Mouse (Mus musculus): Measurements from ENCODE around the gene Rhpn2. TPM values are rescaled to one million over a fixed set of nuclear protein-coding genes. Genes with fewer than 3 reads are reported as not detected.

The Rhpn2 gene
- polyA plus RNA-seq, 1 experiment, result not detected

DNA sequence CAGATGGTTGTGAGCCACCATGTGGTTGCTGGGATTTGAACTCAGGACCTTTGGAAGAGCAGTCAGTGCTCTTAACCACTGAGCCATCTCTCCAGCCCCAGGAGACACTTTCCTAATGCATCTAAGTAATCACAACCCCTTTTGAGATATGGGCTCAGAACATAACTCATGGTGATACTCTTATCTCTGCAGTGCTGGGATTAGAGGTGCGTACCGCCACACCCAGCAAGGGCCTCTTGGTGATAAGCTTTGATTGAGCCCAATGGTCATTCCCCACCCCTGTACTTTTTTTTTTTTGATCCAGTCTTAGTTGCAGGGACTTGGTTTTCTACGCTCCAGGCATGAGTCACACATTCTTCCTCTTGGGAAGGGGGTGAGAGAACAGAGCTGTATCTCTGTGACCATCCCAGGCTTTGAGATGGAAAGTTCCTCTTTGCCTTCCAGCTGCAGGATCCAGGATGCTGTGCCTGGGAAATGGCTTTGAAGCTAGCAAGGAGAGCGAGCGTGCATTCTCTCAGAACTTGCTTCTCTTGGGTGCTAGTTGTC is 10.9 kb downstream of the Rhpn2 start:
- peaks cover 14% of the 10 kb centered on the region for H3K9me3 ChIP-seq
- H3K36me3 ChIP-seq (replicated peaks; ENCODE audit: low read length), result no peaks in the 10 kb centered on the region
- H3K4me1 ChIP-seq, result peaks cover 4% of the 10 kb centered on the region; the same call in 1 of the 2 replicates
- TF ChIP-seq GATA1 (IDR thresholded peaks at IDR 0.05; ENCODE audit: borderline replicate concordance, low read length) (no peak), FLI1 (IDR thresholded peaks at IDR 0.05; ENCODE audit: low read length) (no peak)
- H3K27me3 ChIP-seq (replicated peaks), result peaks cover 20% of the 10 kb centered on the region
- H3K4me3 ChIP-seq (replicated peaks), result no peak overlapping the region

DNA sequence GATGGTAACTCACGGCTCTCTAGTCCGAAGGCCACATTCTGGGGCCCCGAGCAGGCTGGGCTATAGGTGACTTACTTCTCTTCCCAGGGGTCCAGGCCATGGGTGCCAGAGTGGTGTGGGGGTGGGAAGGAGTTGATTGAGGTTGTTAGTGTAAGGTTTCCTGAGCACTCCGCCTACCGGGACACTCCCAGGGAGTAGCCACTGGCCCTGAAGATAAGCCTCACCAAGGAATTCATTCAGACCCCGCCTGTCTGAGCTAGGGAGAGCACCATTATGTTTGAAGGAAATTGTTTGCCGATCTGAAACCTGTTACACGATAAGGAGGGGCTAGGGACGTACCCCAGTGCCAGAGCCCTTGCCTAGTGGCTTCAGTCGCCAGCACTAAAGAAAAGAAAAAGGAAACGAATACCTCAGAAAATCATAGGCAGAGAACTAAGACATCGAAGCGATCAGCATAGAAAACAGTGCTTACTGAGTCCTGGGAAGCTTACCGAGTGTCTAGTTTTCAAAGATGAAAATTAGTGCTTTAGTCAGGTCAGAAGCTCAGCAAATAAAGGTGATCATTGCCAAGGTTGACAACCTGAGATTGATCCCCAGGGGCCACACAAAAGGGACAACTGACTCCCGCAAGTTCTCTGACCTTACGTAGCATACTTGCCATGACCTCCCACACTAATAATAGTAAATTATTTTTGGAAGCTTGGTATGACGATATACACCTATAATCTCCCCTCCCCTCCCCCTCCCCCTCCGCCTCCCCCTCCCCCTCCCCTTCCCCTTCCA is 14.1 kb downstream of the Rhpn2 start:
- Histone ChIP-seq H3K4me3 (replicated peaks) (no peak overlapping the region), H3K4me1 (peaks cover 4% of the 10 kb centered on the region; the same call in 1 of the 2 replicates), H3K9me3 (peaks cover 20% of the 10 kb centered on the region), H3K36me3 (replicated peaks; ENCODE audit: low read length) (no peaks in the 10 kb centered on the region), H3K27me3 (replicated peaks) (peaks cover 14% of the 10 kb centered on the region)
- TF ChIP-seq GATA1 (IDR thresholded peaks at IDR 0.05; ENCODE audit: borderline replicate concordance, low read length), result no peak
- TF ChIP-seq FLI1 (IDR thresholded peaks at IDR 0.05; ENCODE audit: low read length), result no peak

DNA sequence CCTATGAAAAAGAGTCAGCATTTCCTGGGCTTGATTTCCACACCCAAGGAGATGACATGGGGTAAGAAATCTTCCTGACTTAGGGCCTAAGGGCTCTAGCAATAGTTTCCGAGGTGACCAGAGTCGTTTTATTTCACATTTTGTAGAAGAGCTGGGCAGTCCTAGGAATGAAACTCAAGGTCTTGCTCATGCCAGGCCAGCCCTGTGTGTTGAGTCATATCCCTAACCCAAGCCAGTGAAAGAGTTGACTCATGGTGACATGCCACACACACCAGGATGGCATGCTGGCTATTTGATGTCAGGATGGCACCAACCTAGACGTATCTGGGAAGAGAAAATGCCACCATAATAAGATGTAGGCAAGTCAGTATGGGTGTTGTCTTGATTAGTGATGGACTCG is 15.1 kb downstream of the Rhpn2 start:
- no peaks in the 10 kb centered on the region for H3K36me3 ChIP-seq (replicated peaks; ENCODE audit: low read length)
- no peak overlapping the region for H3K4me3 ChIP-seq (replicated peaks)
- H3K4me1 ChIP-seq, result peaks cover 4% of the 10 kb centered on the region; the same call in 1 of the 2 replicates
- TF ChIP-seq FLI1 (IDR thresholded peaks at IDR 0.05; ENCODE audit: low read length) (no peak), GATA1 (IDR thresholded peaks at IDR 0.05; ENCODE audit: borderline replicate concordance, low read length) (no peak)
- H3K9me3 ChIP-seq, result peaks cover 20% of the 10 kb centered on the region
- H3K27me3 ChIP-seq (replicated peaks), result peaks cover 14% of the 10 kb centered on the region

DNA sequence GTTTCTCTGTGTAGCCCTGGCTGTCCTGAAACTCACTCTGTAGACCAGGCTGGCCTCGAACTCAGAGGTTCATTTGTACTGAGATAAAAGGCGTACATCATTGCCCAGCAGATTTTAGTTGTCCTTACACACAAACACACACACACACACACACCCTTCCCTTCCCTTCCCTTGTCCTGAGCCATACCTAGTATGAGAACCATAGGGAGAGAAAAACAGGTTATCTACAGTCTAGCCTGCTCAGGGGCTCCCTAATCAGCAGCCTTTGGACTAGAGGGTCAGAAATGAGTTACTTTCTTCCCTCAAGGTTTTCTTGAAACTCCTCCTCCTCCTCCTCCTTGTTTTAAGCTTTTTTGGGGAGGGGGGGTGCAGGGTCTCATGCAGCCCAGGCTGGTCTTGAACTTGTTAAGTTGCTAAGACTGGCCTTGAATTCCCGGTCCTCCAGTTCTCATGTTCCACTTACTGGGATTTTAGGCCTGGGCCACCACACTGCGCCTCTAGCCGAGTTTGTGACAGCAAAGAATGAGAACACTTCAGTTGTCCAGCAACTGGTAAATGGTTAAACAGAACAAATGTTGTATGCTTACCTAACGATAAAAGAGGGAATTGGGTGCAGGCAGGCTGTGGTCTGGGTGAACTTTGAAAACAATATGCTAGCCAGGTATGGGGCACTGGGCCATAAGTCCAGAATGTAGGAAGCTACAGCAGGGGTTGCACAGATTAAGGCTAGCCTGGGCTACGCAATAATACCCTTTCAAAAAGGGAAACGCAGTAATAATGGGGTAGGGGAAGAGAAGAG is 16.1 kb downstream of the Rhpn2 start:
- TF ChIP-seq FLI1 (IDR thresholded peaks at IDR 0.05; ENCODE audit: low read length), result no peak
- no peak for TF ChIP-seq GATA1 (IDR thresholded peaks at IDR 0.05; ENCODE audit: borderline replicate concordance, low read length)
- Histone ChIP-seq H3K36me3 (replicated peaks; ENCODE audit: low read length) (no peaks in the 10 kb centered on the region), H3K27me3 (replicated peaks) (peaks cover 17% of the 10 kb centered on the region), H3K9me3 (peaks cover 17% of the 10 kb centered on the region), H3K4me1 (peaks cover 4% of the 10 kb centered on the region; the same call in 1 of the 2 replicates), H3K4me3 (replicated peaks) (no peak overlapping the region)

DNA sequence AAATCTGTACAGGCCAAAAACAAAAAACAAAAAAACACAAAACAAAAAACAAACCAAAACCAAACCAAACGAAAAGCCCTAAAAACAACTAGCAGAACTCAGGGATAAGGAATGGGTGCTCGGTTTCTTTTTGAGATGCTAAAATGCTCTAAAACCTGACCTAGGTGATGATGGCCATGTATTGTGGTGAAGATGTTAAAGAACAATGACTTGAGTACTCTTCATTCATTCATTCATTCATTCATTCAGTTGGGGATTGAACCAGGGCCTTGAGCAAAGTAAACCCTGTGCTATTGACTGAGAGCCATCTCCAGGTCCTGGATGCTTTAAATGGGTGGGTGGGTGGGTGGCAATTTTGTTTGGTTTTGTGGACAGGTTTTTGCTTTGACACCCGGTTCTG is 17.2 kb downstream of the Rhpn2 start:
- peaks cover 12% of the 10 kb centered on the region for H3K9me3 ChIP-seq
- no peaks in the 10 kb centered on the region for H3K36me3 ChIP-seq (replicated peaks; ENCODE audit: low read length)
- H3K27me3 ChIP-seq (replicated peaks), result peaks cover 23% of the 10 kb centered on the region
- H3K4me3 ChIP-seq (replicated peaks), result no peak overlapping the region
- H3K4me1 ChIP-seq, result peaks cover 4% of the 10 kb centered on the region; the same call in 1 of the 2 replicates
- TF ChIP-seq GATA1 (IDR thresholded peaks at IDR 0.05; ENCODE audit: borderline replicate concordance, low read length) (no peak), FLI1 (IDR thresholded peaks at IDR 0.05; ENCODE audit: low read length) (no peak)

DNA sequence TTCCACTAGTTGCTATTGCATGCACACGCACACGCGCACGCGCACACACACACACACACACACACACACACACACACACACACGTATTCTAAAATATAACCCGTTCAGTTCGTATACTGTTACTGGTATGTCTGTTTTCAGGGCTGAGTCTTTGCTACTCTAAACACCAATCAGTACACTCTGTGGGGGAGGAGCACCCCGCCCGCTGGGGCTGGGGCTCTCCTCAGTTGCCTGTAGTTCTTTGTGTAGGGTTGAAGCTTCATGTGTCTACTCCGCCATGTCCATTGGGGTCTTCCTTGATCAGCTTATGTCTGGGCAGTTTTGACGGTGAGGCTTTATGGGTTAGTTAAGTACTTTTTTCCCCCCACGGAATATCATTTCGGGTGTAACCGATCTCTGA is 19.3 kb downstream of the Rhpn2 start:
- TF ChIP-seq GATA1 (IDR thresholded peaks at IDR 0.05; ENCODE audit: borderline replicate concordance, low read length) (no peak), FLI1 (IDR thresholded peaks at IDR 0.05; ENCODE audit: low read length) (no peak)
- Histone ChIP-seq H3K4me3 (replicated peaks) (no peak overlapping the region), H3K4me1 (peaks cover 4% of the 10 kb centered on the region; the same call in 1 of the 2 replicates), H3K36me3 (replicated peaks; ENCODE audit: low read length) (no peaks in the 10 kb centered on the region), H3K9me3 (peaks cover 5% of the 10 kb centered on the region), H3K27me3 (replicated peaks) (peaks cover 25% of the 10 kb centered on the region)

DNA sequence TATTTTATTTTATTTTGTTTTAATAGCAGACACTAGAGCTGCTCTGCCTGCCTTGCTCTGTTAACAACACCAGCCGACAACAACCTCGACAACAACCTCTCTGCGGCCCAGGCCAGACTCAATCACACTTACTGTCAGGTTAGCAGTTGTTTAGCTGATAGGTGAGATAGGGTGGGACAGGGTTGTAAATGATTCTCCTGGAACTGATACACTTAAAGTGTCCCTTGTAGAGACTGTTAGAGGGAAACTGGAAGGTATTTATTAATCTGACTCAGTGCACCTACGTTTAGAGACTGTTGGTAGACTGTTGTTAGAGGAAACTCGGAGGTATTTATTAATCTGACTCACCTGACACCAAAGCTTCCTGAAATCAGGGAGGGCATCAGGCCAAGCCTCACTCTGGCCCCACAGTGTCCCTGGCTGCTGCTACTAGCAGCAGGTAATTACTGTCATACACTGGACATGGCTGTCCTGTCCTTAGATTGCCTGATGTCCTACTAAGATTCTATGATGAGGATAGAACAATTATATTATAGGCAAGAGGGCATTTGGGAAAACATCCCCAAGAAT is 21.4 kb downstream of the Rhpn2 start:
- TF ChIP-seq GATA1 (IDR thresholded peaks at IDR 0.05; ENCODE audit: borderline replicate concordance, low read length), result no peak
- TF ChIP-seq FLI1 (IDR thresholded peaks at IDR 0.05; ENCODE audit: low read length), result no peak
- peaks cover 29% of the 10 kb centered on the region for H3K27me3 ChIP-seq (replicated peaks)

DNA sequence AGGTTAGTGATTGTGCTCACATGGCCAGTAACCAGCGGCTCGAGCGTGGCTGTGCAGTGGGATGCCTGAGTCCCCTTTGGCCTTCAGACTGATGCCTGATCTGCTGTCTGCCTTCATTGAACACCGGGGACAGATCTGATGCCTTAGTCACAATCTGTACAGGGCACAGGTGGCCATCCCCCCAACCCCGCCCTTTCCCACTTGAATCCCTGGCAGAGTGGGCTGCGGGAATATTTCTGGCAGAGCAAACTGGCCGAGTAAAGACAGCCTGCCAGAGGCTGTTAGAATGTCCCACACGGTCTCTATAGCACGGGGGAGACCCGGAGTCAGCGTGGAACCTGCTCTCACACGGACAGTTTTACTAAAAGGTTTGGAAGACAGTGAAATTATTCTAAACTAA is 23.7 kb downstream of the Rhpn2 start:
- TF ChIP-seq GATA1 (IDR thresholded peaks at IDR 0.05; ENCODE audit: borderline replicate concordance, low read length) (no peak), FLI1 (IDR thresholded peaks at IDR 0.05; ENCODE audit: low read length) (no peak)
- Histone ChIP-seq H3K4me1 (no peaks in the 10 kb centered on the region), H3K9me3 (peaks cover under 1% of the 10 kb centered on the region; the same call in 1 of the 2 replicates), H3K4me3 (replicated peaks) (no peak overlapping the region), H3K36me3 (replicated peaks; ENCODE audit: low read length) (no peaks in the 10 kb centered on the region), H3K27me3 (replicated peaks) (peaks cover 24% of the 10 kb centered on the region)

More for the DNA sequence above, 21.4 kb downstream of the Rhpn2 start:
- H3K36me3 ChIP-seq (replicated peaks; ENCODE audit: low read length), result no peaks in the 10 kb centered on the region
- peaks cover 5% of the 10 kb centered on the region for H3K9me3 ChIP-seq
- H3K4me1 ChIP-seq, result no peaks in the 10 kb centered on the region
- no peak overlapping the region for H3K4me3 ChIP-seq (replicated peaks)

DNA sequence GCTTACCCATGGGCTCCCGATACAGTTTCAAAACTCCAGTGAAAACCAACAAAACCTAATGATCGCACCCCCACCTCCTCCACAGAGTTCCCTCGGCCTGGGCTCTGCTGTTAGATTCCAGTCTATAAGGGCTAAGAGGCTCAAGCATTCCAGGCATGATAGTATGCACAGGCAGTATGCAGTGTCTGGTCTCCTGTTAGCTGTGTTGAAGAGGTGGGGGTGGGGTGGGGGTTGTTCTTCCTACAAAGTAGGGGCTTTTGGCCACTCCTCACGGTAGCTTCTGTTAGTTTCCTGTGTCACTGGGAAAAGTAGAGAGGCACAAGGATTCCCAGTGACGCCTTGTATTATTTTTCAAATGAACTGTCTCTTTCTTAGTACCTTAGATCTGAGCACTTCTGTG is 28.3 kb downstream of the Rhpn2 start:
- TF ChIP-seq GATA1 (IDR thresholded peaks at IDR 0.05; ENCODE audit: borderline replicate concordance, low read length), result no peak
- TF ChIP-seq FLI1 (IDR thresholded peaks at IDR 0.05; ENCODE audit: low read length), result no peak
- H3K4me3 ChIP-seq (replicated peaks), result no peak overlapping the region
- H3K36me3 ChIP-seq (replicated peaks; ENCODE audit: low read length), result no peaks in the 10 kb centered on the region
- H3K9me3 ChIP-seq, result peaks cover 5% of the 10 kb centered on the region; the same call in 1 of the 2 replicates
- H3K27me3 ChIP-seq (replicated peaks), result peaks cover 12% of the 10 kb centered on the region
- H3K4me1 ChIP-seq, result no peaks in the 10 kb centered on the region

Data from megakaryocyte, embryonic 14.5 days (primary cell).